Mouse (Mus musculus) testis, adult 2 months (tissue): ENCODE results near the gene Atp6v1e2.

Source experiments
- CTCF ChIP-seq: fragments of 200-500 bp; IDR thresholded peaks from 2 replicates; pipeline ENCODE4 v1.5.1; 2012; ENCODE audit warnings: low read depth, mild to moderate bottlenecking, inconsistent platforms, low read length, moderate library complexity; ENCODE audit not compliant: control insufficient read depth, insufficient read depth, insufficient replicate concordance
- POLR2A ChIP-seq: fragments of 200-500 bp; IDR thresholded peaks from 2 replicates; pipeline ENCODE4 v1.6.1; 2012; ENCODE audit warnings: low read depth, mild to moderate bottlenecking, inconsistent platforms, low read length, moderate library complexity; ENCODE audit not compliant: control insufficient read depth

DNA sequence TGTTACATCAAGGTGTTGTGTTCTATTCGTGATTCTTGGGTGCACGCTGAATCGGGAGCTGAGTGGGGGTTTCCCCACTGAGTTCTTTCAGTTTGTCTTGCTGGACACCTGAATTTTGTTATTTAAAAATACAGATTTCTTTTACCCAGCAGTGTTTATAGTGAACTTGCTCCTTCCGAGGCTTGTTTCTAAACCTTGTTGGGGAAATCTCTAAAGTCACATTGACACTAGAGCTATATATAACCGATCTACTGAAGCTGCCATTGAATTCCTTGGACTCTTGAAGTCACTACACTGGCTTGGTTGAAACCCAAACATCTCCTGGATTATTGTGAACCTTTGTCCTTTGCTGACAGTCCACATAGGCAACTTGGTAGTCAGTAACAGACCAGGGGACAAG lies 9.5 kb upstream of the Atp6v1e2 start:
- TF ChIP-seq POLR2A (no peak), CTCF (no peak)
